Mouse (Mus musculus) midbrain, embryonic 16.5 days (tissue): Measurements from ENCODE around the gene Edc4. TPM values are rescaled to one million over a fixed set of nuclear protein-coding genes. Genes with fewer than 3 reads are reported as not detected.

Experiments
- ATAC-seq: fragments of 200-750 bp; cut with Nextera tagmentation; 2 replicates; pipeline ENCODE4 v1.8.0; 2017; ENCODE audit warnings: moderate TSS enrichment
- H3K27ac ChIP-seq: fragments of 300-500 bp; sonication (generic); 2 replicates; pipeline ENCODE4 v1.5.1; 2014; ENCODE audit warnings: mild to moderate bottlenecking, low read length, mixed read lengths
- H3K27me3 ChIP-seq: fragments of 300-500 bp; sonication (generic); 2 replicates; pipeline ENCODE4 v1.6.1; 2014; ENCODE audit warnings: low read depth, low read length, mixed read lengths; ENCODE audit not compliant: control insufficient read depth, insufficient read depth
- H3K36me3 ChIP-seq: fragments of 300-500 bp; sonication (generic); 2 replicates; pipeline ENCODE4 v1.6.1; 2014; ENCODE audit warnings: mild to moderate bottlenecking, low read length, moderate library complexity, mixed read lengths; ENCODE audit not compliant: control insufficient read depth, insufficient read depth
- H3K4me1 ChIP-seq: fragments of 300-500 bp; sonication (generic); 2 replicates; pipeline ENCODE4 v1.6.1; 2014; ENCODE audit warnings: mild to moderate bottlenecking, low read length, mixed read lengths; ENCODE audit not compliant: control insufficient read depth, insufficient read depth
- H3K4me2 ChIP-seq: fragments of 300-500 bp; sonication (generic); 2 replicates; pipeline ENCODE4 v1.6.1; 2014; ENCODE audit warnings: mild to moderate bottlenecking, low read length, mixed read lengths
- H3K4me3 ChIP-seq: fragments of 300-500 bp; sonication (generic); 2 replicates; pipeline ENCODE4 v1.5.1; 2014; ENCODE audit warnings: low read depth, mild to moderate bottlenecking, low read length, moderate library complexity, mixed read lengths
- H3K9ac ChIP-seq: fragments of 300-500 bp; sonication (generic); 2 replicates; pipeline ENCODE4 v1.6.1; 2014; ENCODE audit warnings: low read depth, low read length, mixed read lengths
- H3K9me3 ChIP-seq: fragments of 300-500 bp; sonication (generic); replicated peaks from 2 replicates; pipeline ENCODE4 v1.6.1; 2014; ENCODE audit warnings: mild to moderate bottlenecking, low read length, mixed read lengths; ENCODE audit not compliant: control insufficient read depth, poor library complexity, severe bottlenecking
- WGBS: fragments of 180-500 bp; shearing (Covaris S2); extraction: QIAGEN DNeasy Blood & Tissue Kit; methylation state at CpG from one replicate; pipeline ENCODE4 v1.1.7; 2014; 5-methylcytosine and 5-hydroxymethylcytosine counted together
- polyA plus RNA-seq: library from polyadenylated mRNA; unstranded; fragments of >200 nt; fragmentation: Nextera tagmentation; extraction: Ambion mirVana; gene quantifications from 2 replicates; pipeline ENCODE4 v1.2.1, GENCODE M21; 2015

Gene Edc4
- polyA plus RNA-seq, 1 experiment from 2014 or later, result 56.9 TPM

- Histone ChIP-seq H3K9me3 (no peaks in the 10 kb centered on the region), H3K4me2 (no peak within 1 kb of the TSS), H3K9ac (no peak within 1 kb of the TSS), H3K36me3 (no peaks in the 10 kb centered on the region), H3K27me3 (no peaks in the 10 kb centered on the region), H3K4me3 (no peak within 1 kb of the TSS), H3K27ac (no peak within 1 kb of the TSS), H3K4me1 (peaks cover 14% of the 10 kb centered on the region)
- 94% methylated on average over 2 of the region's 2 CpGs for WGBS
- ATAC-seq, result no peak
These were observed 53.1 kb downstream of the Edc4 start, which contains the start of gene Ctrl for GRCm38 (mm10) chr8:105933762-105934161. TSS of gene Ctrl (minus strand) at chr8:105933862.

GRCm38 (mm10) chr8:105935105-105935504 lies 54.4 kb downstream of the Edc4 start:
- Histone ChIP-seq H3K9me3 (no peaks in the 10 kb centered on the region), H3K4me2 (no peak overlapping the region), H3K4me1 (peaks cover 14% of the 10 kb centered on the region), H3K9ac (no peak overlapping the region), H3K4me3 (no peak overlapping the region), H3K27me3 (no peaks in the 10 kb centered on the region), H3K36me3 (no peaks in the 10 kb centered on the region), H3K27ac (no peak overlapping the region)
- no peak for ATAC-seq
- 92% methylated on average over 6 of the region's 6 CpGs for WGBS

DNA sequence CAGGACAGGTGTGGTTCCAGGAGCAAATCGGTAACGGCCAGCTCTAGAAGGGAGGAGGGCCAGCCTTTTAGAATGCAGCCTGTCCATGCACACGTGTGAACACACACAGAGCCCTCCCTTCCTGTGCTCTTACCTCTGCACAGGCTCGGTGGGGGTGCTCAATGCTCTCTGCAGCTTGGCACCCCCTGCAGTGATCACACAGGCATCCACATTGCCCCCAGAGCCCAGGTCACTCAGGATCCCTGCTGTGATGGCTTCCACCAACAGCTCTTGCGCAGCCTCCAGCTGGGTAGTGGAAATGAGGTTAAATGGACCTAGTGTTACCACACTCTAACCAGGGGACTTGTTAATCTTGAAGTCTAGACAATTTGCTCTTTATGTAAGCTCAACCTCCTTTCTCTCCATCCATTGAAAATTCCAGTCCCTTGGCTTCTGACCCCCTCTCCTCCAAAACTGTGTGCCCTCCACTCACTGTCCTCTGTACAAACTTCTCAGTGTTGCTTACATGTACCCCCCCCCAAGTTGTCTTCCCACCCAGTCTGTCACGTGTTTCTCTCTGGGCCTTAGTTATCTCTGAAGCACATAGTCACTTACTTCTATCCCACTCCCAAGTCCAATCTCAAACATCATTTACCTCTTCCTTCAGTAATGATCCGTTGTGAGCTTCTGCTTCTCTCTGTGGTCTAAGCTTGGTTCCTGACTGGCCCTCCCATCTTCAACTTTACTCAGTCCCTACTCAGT lies 55.4 kb downstream of the Edc4 start:
- H3K4me1 ChIP-seq, result peaks cover 14% of the 10 kb centered on the region
- H3K4me2 ChIP-seq, result peak overlapping the region; percentile 95
- no peaks in the 10 kb centered on the region for H3K36me3 ChIP-seq
- 31% methylated on average over 7 of the region's 7 CpGs for WGBS
- H3K27ac ChIP-seq, result peak overlapping the region; percentile 75
- H3K4me3 ChIP-seq, result peak overlapping the region; percentile 63
- peak overlapping the region; percentile 85 for H3K9ac ChIP-seq
- ATAC-seq, result no peak
- no peaks in the 10 kb centered on the region for H3K9me3 ChIP-seq
- no peaks in the 10 kb centered on the region for H3K27me3 ChIP-seq

DNA sequence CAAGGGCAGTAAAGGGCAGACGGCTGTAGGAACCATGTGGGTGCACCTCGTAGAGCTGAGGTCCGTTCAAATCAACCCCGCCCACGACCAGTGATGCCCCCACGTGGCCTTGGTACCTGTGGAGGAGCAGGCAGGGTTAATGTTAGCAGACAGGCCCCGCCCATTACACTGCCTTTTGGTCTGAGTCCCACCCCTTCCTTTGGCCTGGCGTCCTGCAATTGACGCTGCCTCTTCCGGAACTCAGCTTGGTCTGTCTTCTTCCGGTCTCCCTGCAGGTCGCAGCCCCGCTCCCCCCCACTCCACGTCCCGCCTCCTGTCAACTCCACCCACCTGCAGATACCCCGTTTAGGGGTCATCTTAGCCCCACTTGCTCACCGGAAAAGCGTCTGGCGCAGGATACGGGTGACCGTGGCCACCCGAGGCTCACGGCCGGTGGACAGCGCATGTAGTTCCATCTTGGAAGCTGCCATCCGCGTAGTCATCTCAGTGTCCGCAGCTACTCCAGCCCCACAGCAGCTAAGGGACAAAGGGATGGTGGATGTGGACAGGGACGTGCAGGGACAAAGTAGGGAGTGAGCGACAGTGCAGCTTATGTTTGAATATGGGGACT lies 56.3 kb downstream of the Edc4 start:
- peak; percentile 90 for ATAC-seq
- H3K9me3 ChIP-seq, result no peaks in the 10 kb centered on the region
- no peaks in the 10 kb centered on the region for H3K36me3 ChIP-seq
- peak overlapping the region; percentile 63 for H3K4me3 ChIP-seq
- peak overlapping the region; percentile 85 for H3K9ac ChIP-seq
- no peaks in the 10 kb centered on the region for H3K27me3 ChIP-seq
- WGBS, result 2% methylated on average over 29 of the region's 30 CpGs
- peaks cover 14% of the 10 kb centered on the region for H3K4me1 ChIP-seq
- peak overlapping the region; percentile 95 for H3K4me2 ChIP-seq
- H3K27ac ChIP-seq, result peak overlapping the region; percentile 92

DNA sequence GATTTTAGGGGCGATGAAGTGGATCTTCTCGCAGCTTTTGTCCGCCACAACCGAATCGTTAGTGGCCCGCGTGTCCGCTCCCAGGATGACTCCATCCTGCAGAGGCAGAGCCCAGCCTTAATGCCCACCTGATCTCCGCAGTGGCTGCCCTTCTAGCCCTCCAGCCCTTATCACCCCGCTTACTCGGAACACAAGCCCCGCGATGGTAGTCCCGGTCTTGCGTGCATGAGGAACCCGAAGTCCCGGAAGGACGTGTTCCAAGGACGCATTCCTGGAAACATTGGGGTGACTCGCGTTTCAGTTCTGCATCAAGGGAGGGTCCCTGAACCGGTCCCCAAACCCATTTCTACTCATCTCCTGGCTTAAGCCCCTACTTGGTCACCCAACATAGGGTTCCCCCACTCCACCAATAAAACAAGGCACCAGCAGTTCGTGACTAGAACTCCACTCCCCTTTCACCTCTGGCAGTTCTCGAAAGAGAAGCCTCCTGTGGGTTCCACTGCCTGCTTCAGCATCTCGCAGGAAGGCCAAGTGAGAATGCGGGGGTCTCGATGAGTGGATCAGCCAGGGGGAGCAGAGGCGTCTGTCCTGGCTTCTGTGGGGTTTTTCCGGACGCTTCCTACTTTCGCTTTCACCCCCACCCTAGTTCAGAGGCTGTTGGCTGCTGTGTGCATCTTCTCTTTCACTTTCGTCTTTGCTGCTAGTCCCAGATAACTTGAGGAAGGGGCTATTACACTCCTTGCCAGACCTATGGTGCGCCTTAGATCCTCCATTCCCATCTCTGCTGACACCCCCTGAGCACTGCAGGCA lies 57.0 kb downstream of the Edc4 start:
- WGBS, result 2% methylated on average over 33 of the region's 33 CpGs
- Histone ChIP-seq H3K9me3 (no peaks in the 10 kb centered on the region), H3K36me3 (no peaks in the 10 kb centered on the region), H3K9ac (peak overlapping the region; percentile 85), H3K4me2 (peak overlapping the region; percentile 95), H3K27ac (peak overlapping the region; percentile 92), H3K27me3 (no peaks in the 10 kb centered on the region), H3K4me1 (peaks cover 14% of the 10 kb centered on the region), H3K4me3 (peak overlapping the region; percentile 63)
- peak; percentile 50 for ATAC-seq

- Histone ChIP-seq H3K4me3 (peak within 1 kb of the TSS; percentile 63), H3K4me1 (peaks cover 14% of the 10 kb centered on the region), H3K27me3 (no peaks in the 10 kb centered on the region), H3K9me3 (no peaks in the 10 kb centered on the region), H3K9ac (peak within 1 kb of the TSS; percentile 85), H3K4me2 (peak within 1 kb of the TSS; percentile 95), H3K27ac (peak within 1 kb of the TSS; percentile 92), H3K36me3 (no peaks in the 10 kb centered on the region)
- no peak for ATAC-seq
- 30% methylated on average over 4 of the region's 4 CpGs for WGBS
These were observed 57.6 kb downstream of the Edc4 start, which contains the start of gene Psmb10 for GRCm38 (mm10) chr8:105938306-105938669. TSS of gene Psmb10 (minus strand) at chr8:105938444.

DNA sequence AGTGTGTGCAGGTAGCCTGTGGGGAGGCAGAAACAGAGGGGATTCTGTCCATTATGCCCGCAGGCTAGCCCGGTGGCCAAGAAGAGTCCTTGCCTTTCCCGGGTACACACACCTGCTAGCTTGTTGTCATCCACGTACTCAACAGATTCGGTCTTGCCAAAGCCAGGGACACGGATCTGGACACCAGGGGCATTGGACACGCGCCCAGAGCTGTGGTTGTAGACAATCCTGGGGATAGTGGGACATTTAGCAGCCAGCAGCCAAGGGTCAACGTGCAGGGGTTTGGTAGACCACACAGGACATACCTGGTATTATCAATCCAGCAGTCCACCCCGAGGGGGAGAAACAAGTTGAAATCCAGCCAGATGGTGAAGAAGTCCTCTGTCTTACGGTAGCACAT lies 61.3 kb downstream of the Edc4 start:
- no peaks in the 10 kb centered on the region for H3K27me3 ChIP-seq
- H3K9ac ChIP-seq, result no peak overlapping the region
- H3K4me2 ChIP-seq, result no peak overlapping the region
- 94% methylated on average over 11 of the region's 11 CpGs for WGBS
- no peaks in the 10 kb centered on the region for H3K9me3 ChIP-seq
- no peak overlapping the region for H3K4me3 ChIP-seq
- no peaks in the 10 kb centered on the region for H3K36me3 ChIP-seq
- peaks cover 5% of the 10 kb centered on the region for H3K4me1 ChIP-seq
- no peak for ATAC-seq
- H3K27ac ChIP-seq, result no peak overlapping the region

DNA sequence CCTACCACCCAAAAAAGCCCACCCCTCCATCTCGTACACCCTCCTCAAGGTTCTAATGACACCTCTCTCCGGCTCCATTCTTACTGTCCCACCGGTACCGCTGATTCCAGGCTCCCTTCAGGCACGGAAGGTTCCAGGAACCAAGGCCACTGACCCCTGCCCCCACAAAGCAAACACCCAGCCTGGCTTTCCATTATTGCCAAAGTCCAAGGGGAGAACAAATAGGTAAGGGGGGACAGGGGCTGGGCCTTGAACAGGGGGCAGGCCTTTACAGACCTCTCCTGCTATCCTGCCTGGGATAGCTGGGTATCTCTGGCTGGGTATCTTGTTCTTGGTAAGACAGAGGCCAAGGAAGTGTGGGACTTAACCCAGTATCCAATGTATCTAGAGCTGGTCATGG lies 61.9 kb downstream of the Edc4 start:
- Histone ChIP-seq H3K4me1 (peaks cover 5% of the 10 kb centered on the region), H3K27ac (no peak overlapping the region), H3K27me3 (no peaks in the 10 kb centered on the region), H3K9ac (no peak overlapping the region), H3K4me3 (no peak overlapping the region), H3K36me3 (no peaks in the 10 kb centered on the region), H3K4me2 (no peak overlapping the region), H3K9me3 (no peaks in the 10 kb centered on the region)
- WGBS, result 96% methylated on average over 5 of the region's 5 CpGs
- ATAC-seq, result no peak
